11 mouse cellular contexts compared by ENCODE assay signal in the genomic region with DNA sequence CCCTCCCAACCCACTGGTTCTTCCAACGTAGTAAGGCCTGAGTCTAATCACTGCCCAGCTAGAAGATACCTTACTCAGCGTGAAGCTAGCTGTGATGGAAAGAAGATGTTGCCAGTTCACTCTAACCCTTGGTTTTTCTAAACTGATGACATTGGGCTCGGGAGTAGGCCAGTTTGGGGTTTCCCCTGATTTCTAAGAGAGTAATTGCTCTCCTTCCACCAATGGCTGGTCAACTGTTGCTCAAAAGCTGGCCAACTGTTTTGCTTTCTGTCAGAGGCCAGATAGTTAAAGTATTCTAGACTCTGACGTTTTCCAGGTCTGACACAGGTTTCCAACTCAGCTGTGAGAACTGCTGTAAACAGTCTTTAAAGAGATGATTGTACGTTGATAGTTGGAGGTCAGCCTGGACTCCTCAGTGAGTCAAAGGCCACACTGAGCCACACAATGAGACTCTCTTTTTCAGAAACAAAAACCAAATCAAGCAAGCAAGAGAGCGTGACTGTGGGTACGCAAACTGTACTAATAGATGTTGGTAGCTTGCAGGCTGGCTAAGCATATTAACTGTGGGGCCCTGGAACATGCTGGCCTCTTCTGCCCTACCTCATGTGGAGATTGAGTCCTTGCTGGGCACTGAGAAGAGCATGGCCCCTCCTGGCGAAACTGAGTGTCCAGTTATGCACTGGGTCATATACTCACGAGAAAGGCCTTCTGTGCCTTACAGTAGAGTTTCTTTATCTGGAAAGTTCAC. TPM values are rescaled to one million over a fixed set of nuclear protein-coding genes. Genes with fewer than 3 reads are reported as not detected.
DNase-seq lines count a peak whose midpoint lies in the region; ATAC-seq lines count a peak whose summit lies in the region.
"Had no signal": no experiment of that assay in that cellular context is flagged by ENCODE, and none has a peak within 500 bp of the region (broad histone marks: within the 10 kb centered on the region; RNA-seq: fewer than 3 reads in every experiment).

No protein-coding gene starts in this region.

- peaks cover 19 to 54% of the 10 kb centered on the region in 2 experiments for H3K4me1 ChIP-seq in heart, embryonic 14.5 days (ENCODE audit: control insufficient read depth in 2 of 2, insufficient read depth in 2 of 2, low read length in 2 of 2)
- peaks cover 18% of the 10 kb centered on the region for H3K4me1 ChIP-seq in neural tube, embryonic 13.5 days (replicated peaks)
- peaks cover 12% of the 10 kb centered on the region for H3K4me1 ChIP-seq in intestine, embryonic 14.5 days (replicated peaks; ENCODE audit: control insufficient read depth, insufficient read depth, low read length)
- H3K4me1 ChIP-seq in neural tube, embryonic 15.5 days: peaks cover 23% of the 10 kb centered on the region

- no peak for DNase-seq in heart, adult 9 months (ENCODE audit: low spot score in 2 of 2)
- no peak for DNase-seq in neural tube, embryonic 10.5 days (ENCODE audit: extremely low spot score, low spot score)
- DNase-seq in intestine, embryonic 14.5 days (ENCODE audit: low spot score): peak; percentile 51
- DNase-seq in cerebellum, adult 8-10 months: no peak
- DNase-seq in cerebellum, adult 11 months: no peak
- DNase-seq: cerebellum, adult 9-11 months had no signal

- H3K9ac ChIP-seq in heart, embryonic 14.5 days (ENCODE audit: low read length): peak overlapping the region; percentile 13; the same call in 1 of the 2 replicates
- no peak overlapping the region for H3K9ac ChIP-seq in neural tube, embryonic 13.5 days
- H3K9ac ChIP-seq in intestine, embryonic 14.5 days (ENCODE audit: low read length): no peak overlapping the region
- no peak overlapping the region for H3K9ac ChIP-seq in neural tube, embryonic 15.5 days (replicated peaks)
- H3K9ac ChIP-seq: neural tube, embryonic 12.5 days had no signal

- H3K4me3 ChIP-seq in heart, embryonic 14.5 days (ENCODE audit: control insufficient read depth in 1 of 2, insufficient read depth in 1 of 2, low read depth in 1 of 2, low read length in 2 of 2): peak overlapping the region in 1 of 2 experiments; percentile 13; a peak in 1 of 4 replicates
- H3K4me3 ChIP-seq in neural tube, embryonic 13.5 days: no peak overlapping the region
- H3K4me3 ChIP-seq in intestine, embryonic 14.5 days (ENCODE audit: low read depth, low read length): no peak overlapping the region
- no peak overlapping the region for H3K4me3 ChIP-seq in neural tube, embryonic 15.5 days (replicated peaks)
- H3K4me3 ChIP-seq: neural tube, embryonic 12.5 days had no signal

- H3K4me2 ChIP-seq in heart, embryonic 14.5 days (ENCODE audit: low read length): peak overlapping the region; percentile 88
- 0 out of 2 replicates have a peak overlapping the region, but pooled peaks have one; percentile 9 for H3K4me2 ChIP-seq in neural tube, embryonic 13.5 days
- H3K4me2 ChIP-seq in intestine, embryonic 14.5 days (ENCODE audit: low read length): peak overlapping the region; percentile 34
- H3K4me2 ChIP-seq in neural tube, embryonic 15.5 days: peak overlapping the region; percentile 19; the same call in 1 of the 2 replicates
- H3K4me2 ChIP-seq: neural tube, embryonic 12.5 days had no signal

- H3K27ac ChIP-seq in heart, embryonic 14.5 days (replicated peaks in 1 of 2; ENCODE audit: control insufficient read depth in 1 of 2, insufficient read depth in 1 of 2, low read depth in 2 of 2, low read length in 2 of 2): 0 out of 4 replicates have a peak overlapping the region, but pooled peaks of 1 of the 2 experiments have one; percentile 6
- no peak overlapping the region; the same call in 1 of the 2 replicates for H3K27ac ChIP-seq in neural tube, embryonic 13.5 days (replicated peaks)
- H3K27ac ChIP-seq in intestine, embryonic 14.5 days (ENCODE audit: low read depth): no peak overlapping the region
- H3K27ac ChIP-seq in neural tube, embryonic 15.5 days (replicated peaks): no peak overlapping the region
- H3K27ac ChIP-seq: neural tube, embryonic 12.5 days had no signal

- no peaks in the 10 kb centered on the region for H3K27me3 ChIP-seq in heart, embryonic 14.5 days (ENCODE audit: control insufficient read depth, insufficient read depth, low read length)
- H3K27me3 ChIP-seq in neural tube, embryonic 13.5 days: peaks cover 45% of the 10 kb centered on the region
- H3K27me3 ChIP-seq in intestine, embryonic 14.5 days (replicated peaks; ENCODE audit: control insufficient read depth, insufficient read depth, low read length): no peaks in the 10 kb centered on the region; the same call in 1 of the 2 replicates
- peaks cover 16% of the 10 kb centered on the region for H3K27me3 ChIP-seq in neural tube, embryonic 15.5 days (replicated peaks)

- no peak for ATAC-seq in heart, embryonic 14.5 days (ENCODE audit: insufficient number of reproducible peaks, insufficient read depth, low FRiP score, low read depth)
- ATAC-seq in neural tube, embryonic 13.5 days (ENCODE audit: low read depth): no peak
- ATAC-seq in intestine, embryonic 14.5 days (replicated peaks; ENCODE audit: low FRiP score, low TSS enrichment, low read depth): no peak
- ATAC-seq in neural tube, embryonic 15.5 days (ENCODE audit: low FRiP score): no peak
- ATAC-seq: activated CD4-positive, CD25-positive, alpha-beta regulatory T cell, adult 4 months had no signal

- WGBS in heart, embryonic 14.5 days: 55% methylated on average over 9 of the region's 9 CpGs
- 55% methylated on average over 9 of the region's 9 CpGs for WGBS in neural tube, embryonic 13.5 days
- WGBS in intestine, embryonic 14.5 days: 52% methylated on average over 9 of the region's 9 CpGs
- WGBS in neural tube, embryonic 15.5 days: 58% methylated on average over 9 of the region's 9 CpGs

- no peaks in the 10 kb centered on the region for H3K36me3 ChIP-seq in heart, embryonic 14.5 days (ENCODE audit: control insufficient read depth, insufficient read depth, low read length)
- no peaks in the 10 kb centered on the region for H3K36me3 ChIP-seq in neural tube, embryonic 13.5 days
- H3K36me3 ChIP-seq in intestine, embryonic 14.5 days (ENCODE audit: control insufficient read depth, insufficient read depth, low read length): no peaks in the 10 kb centered on the region
- no peaks in the 10 kb centered on the region for H3K36me3 ChIP-seq in neural tube, embryonic 15.5 days
- H3K36me3 ChIP-seq: neural tube, embryonic 12.5 days had no signal

- H3K9me3 ChIP-seq in heart, embryonic 14.5 days (ENCODE audit: control insufficient read depth, low read length): no peaks in the 10 kb centered on the region
- no peaks in the 10 kb centered on the region for H3K9me3 ChIP-seq in neural tube, embryonic 13.5 days
- H3K9me3 ChIP-seq in intestine, embryonic 14.5 days (ENCODE audit: control insufficient read depth, low read length): no peaks in the 10 kb centered on the region
- no peaks in the 10 kb centered on the region for H3K9me3 ChIP-seq in neural tube, embryonic 15.5 days (replicated peaks)
- H3K9me3 ChIP-seq: neural tube, embryonic 12.5 days had no signal

RNA-seq across cellular contexts. Expression of gene Map3k5, which starts 2.9 kb away (rescaled TPM):
- polyA plus RNA-seq in heart, embryonic 14.5 days (2014; fragmentation: Nextera tagmentation; extraction: Ambion mirVana): 4.4 and 4.5 TPM in 2 replicates
- 0.87 and 1.0 TPM in 2 replicates for polyA plus RNA-seq in neural tube, embryonic 13.5 days (2015; fragmentation: Nextera tagmentation; extraction: Ambion mirVana)
- 2.8 and 3.1 TPM in 2 replicates for polyA plus RNA-seq in intestine, embryonic 14.5 days (2014; fragmentation: Nextera tagmentation; extraction: Ambion mirVana)
- 1.4 and 1.7 TPM in 2 replicates for polyA plus RNA-seq in neural tube, embryonic 15.5 days (2015; fragmentation: Nextera tagmentation; extraction: Ambion mirVana)

RNA-seq across cellular contexts. Expression of gene Pex7, which starts 29.6 kb away (rescaled TPM):
- 42.6 and 44.5 TPM in 2 replicates for polyA plus RNA-seq in heart, embryonic 14.5 days (2014; fragmentation: Nextera tagmentation; extraction: Ambion mirVana)
- polyA plus RNA-seq in neural tube, embryonic 13.5 days (2015; fragmentation: Nextera tagmentation; extraction: Ambion mirVana): 25.2 and 33.4 TPM in 2 replicates
- polyA plus RNA-seq in intestine, embryonic 14.5 days (2014; fragmentation: Nextera tagmentation; extraction: Ambion mirVana): 41.1 and 41.3 TPM in 2 replicates
- 32.9 and 34.0 TPM in 2 replicates for polyA plus RNA-seq in neural tube, embryonic 15.5 days (2015; fragmentation: Nextera tagmentation; extraction: Ambion mirVana)

Comparison
In these comparisons a context has a peak if more than half of its experiments do, and no peak if none do; other contexts are left out.
1. H3K4me2 ChIP-seq: peak in every context shown above with its lines; median percentile 88 in heart, embryonic 14.5 days; 34 in intestine, embryonic 14.5 days; 19 in neural tube, embryonic 15.5 days; 9 in neural tube, embryonic 13.5 days.